12 mouse cellular contexts compared by ENCODE assay signal in genomic region chr9:60141081-60141514, GRCm38 (mm10).
A peak's percentile ranks its signal among the peaks of the same experiment; 100 is the strongest.
DNase-seq lines count a peak whose midpoint lies in the region; ATAC-seq lines count a peak whose summit lies in the region.
"Had no signal": no experiment of that assay in that cellular context is flagged by ENCODE, and none has a peak within 500 bp of the region (broad histone marks: within the 10 kb centered on the region; RNA-seq: fewer than 3 reads in every experiment).

No protein-coding gene starts in this region.

- H3K36me3 ChIP-seq in kidney, embryonic 15.5 days, result no peaks in the 10 kb centered on the region
- H3K36me3 ChIP-seq in hindbrain, embryonic 14.5 days (replicated peaks; ENCODE audit: control insufficient read depth, insufficient read depth), result no peaks in the 10 kb centered on the region
- H3K36me3 ChIP-seq in neural tube, embryonic 11.5 days (ENCODE audit: control insufficient read depth, insufficient read depth, low read length), result no peaks in the 10 kb centered on the region
- H3K36me3 ChIP-seq in intestine, embryonic 16.5 days (ENCODE audit: control insufficient read depth, insufficient read depth, low read length), result no peaks in the 10 kb centered on the region
- H3K36me3 ChIP-seq: heart, embryonic 10.5 days had no signal

- H3K4me2 ChIP-seq in kidney, embryonic 15.5 days, result peak overlapping the region; percentile 45
- peak overlapping the region; percentile 21; the same call in 1 of the 2 replicates for H3K4me2 ChIP-seq in hindbrain, embryonic 14.5 days (replicated peaks)
- no peak overlapping the region for H3K4me2 ChIP-seq in neural tube, embryonic 11.5 days (ENCODE audit: low read depth)
- H3K4me2 ChIP-seq in intestine, embryonic 16.5 days (ENCODE audit: low read depth, low read length), result no peak overlapping the region

- WGBS in kidney, embryonic 15.5 days, result 19% methylated on average over 7 of the region's 7 CpGs
- WGBS in hindbrain, embryonic 14.5 days, result 12% methylated on average over 7 of the region's 7 CpGs
- 37% methylated on average over 7 of the region's 7 CpGs for WGBS in neural tube, embryonic 11.5 days
- WGBS in intestine, embryonic 16.5 days, result 34% methylated on average over 7 of the region's 7 CpGs

- H3K4me3 ChIP-seq in kidney, embryonic 15.5 days (replicated peaks), result 0 out of 2 replicates have a peak overlapping the region, but pooled peaks have one; percentile 8
- no peak overlapping the region for H3K4me3 ChIP-seq in hindbrain, embryonic 14.5 days (replicated peaks; ENCODE audit: low read length)
- H3K4me3 ChIP-seq in neural tube, embryonic 11.5 days (ENCODE audit: low read depth, low read length), result no peak overlapping the region
- no peak overlapping the region for H3K4me3 ChIP-seq in intestine, embryonic 16.5 days (ENCODE audit: low read length)
- H3K4me3 ChIP-seq: heart, embryonic 10.5 days had no signal

- no peaks in the 10 kb centered on the region for H3K27me3 ChIP-seq in kidney, embryonic 15.5 days
- no peaks in the 10 kb centered on the region for H3K27me3 ChIP-seq in hindbrain, embryonic 14.5 days (ENCODE audit: control insufficient read depth, insufficient read depth, low read length)
- no peaks in the 10 kb centered on the region for H3K27me3 ChIP-seq in neural tube, embryonic 11.5 days (ENCODE audit: control insufficient read depth, insufficient read depth, low read length)
- H3K27me3 ChIP-seq in intestine, embryonic 16.5 days (replicated peaks; ENCODE audit: control insufficient read depth, insufficient read depth, low read length), result no peaks in the 10 kb centered on the region

- no peak overlapping the region for H3K9ac ChIP-seq in kidney, embryonic 15.5 days
- no peak overlapping the region for H3K9ac ChIP-seq in hindbrain, embryonic 14.5 days
- no peak overlapping the region for H3K9ac ChIP-seq in neural tube, embryonic 11.5 days (ENCODE audit: low read length)
- no peak overlapping the region for H3K9ac ChIP-seq in intestine, embryonic 16.5 days (ENCODE audit: low read depth, low read length)

- H3K9me3 ChIP-seq in kidney, embryonic 15.5 days (replicated peaks), result no peaks in the 10 kb centered on the region
- H3K9me3 ChIP-seq in hindbrain, embryonic 14.5 days (ENCODE audit: control insufficient read depth, low read length), result no peaks in the 10 kb centered on the region
- H3K9me3 ChIP-seq in neural tube, embryonic 11.5 days (ENCODE audit: control insufficient read depth, low read length), result no peaks in the 10 kb centered on the region
- no peaks in the 10 kb centered on the region for H3K9me3 ChIP-seq in intestine, embryonic 16.5 days (ENCODE audit: control insufficient read depth, low read length)
- H3K9me3 ChIP-seq: heart, embryonic 10.5 days had no signal

- 0 out of 2 replicates have a peak, but pooled peaks have one; percentile 18 for ATAC-seq in kidney, embryonic 15.5 days (replicated peaks; ENCODE audit: low FRiP score)
- no peak for ATAC-seq in hindbrain, embryonic 14.5 days (ENCODE audit: low FRiP score)
- no peak for ATAC-seq in neural tube, embryonic 11.5 days (ENCODE audit: insufficient read depth, low FRiP score, low TSS enrichment)
- ATAC-seq in intestine, embryonic 16.5 days, result no peak
- ATAC-seq: CD4-positive, CD25-positive, alpha-beta regulatory T cell, adult 4 months had no signal

- H3K4me1 ChIP-seq in kidney, embryonic 15.5 days, result peaks cover 23% of the 10 kb centered on the region
- H3K4me1 ChIP-seq in hindbrain, embryonic 14.5 days (replicated peaks; ENCODE audit: control insufficient read depth, insufficient read depth, low read length), result peaks cover 14% of the 10 kb centered on the region; the same call in 1 of the 2 replicates
- peaks cover 16% of the 10 kb centered on the region for H3K4me1 ChIP-seq in neural tube, embryonic 11.5 days (ENCODE audit: control insufficient read depth, insufficient read depth, low read length)
- peaks cover 17% of the 10 kb centered on the region for H3K4me1 ChIP-seq in intestine, embryonic 16.5 days (ENCODE audit: control insufficient read depth, insufficient read depth, low read length)

- H3K27ac ChIP-seq in kidney, embryonic 15.5 days, result no peak overlapping the region
- H3K27ac ChIP-seq in hindbrain, embryonic 14.5 days, result no peak overlapping the region
- H3K27ac ChIP-seq in neural tube, embryonic 11.5 days (ENCODE audit: low read depth, low read length), result no peak overlapping the region
- no peak overlapping the region for H3K27ac ChIP-seq in intestine, embryonic 16.5 days (ENCODE audit: low read length)

- no peak for DNase-seq in kidney, adult 18-20 months
- peak; percentile 38 for DNase-seq in embryo, embryonic 9.5 days (ENCODE audit: extremely low spot score)
- DNase-seq in hindbrain, embryonic 14.5 days (ENCODE audit: low spot score), result no peak
- peak; percentile 41 for DNase-seq in neural tube, embryonic 11.5 days (ENCODE audit: low spot score)
- no peak for DNase-seq in thymus, adult 18-20 months
- no peak for DNase-seq in thymus, postnatal 25 days
- DNase-seq: lung, postnatal 36 days; right cerebral cortex, postnatal 25 days had no signal

Comparison
In these comparisons a context has a peak if more than half of its experiments do, and no peak if none do; other contexts are left out.
1. H3K4me2 ChIP-seq: peak in kidney, embryonic 15.5 days (single experiment) and hindbrain, embryonic 14.5 days (single experiment); none in neural tube, embryonic 11.5 days (single experiment) and intestine, embryonic 16.5 days (single experiment).
2. DNase-seq: peak in embryo, embryonic 9.5 days (single experiment) and neural tube, embryonic 11.5 days (single experiment); none in kidney, adult 18-20 months (single experiment), hindbrain, embryonic 14.5 days (single experiment), thymus, adult 18-20 months (0 of 2) and thymus, postnatal 25 days (single experiment).